Mouse (Mus musculus) erythroblast, embryonic 14.5 days (primary cell): ENCODE measurements around the gene Aqp9.

Experiments used
- GATA1 ChIP-seq: IDR thresholded peaks from 2 replicates; pipeline ENCODE4 v1.6.1; 2012; ENCODE audit warnings: low read length, inconsistent platforms, mixed read lengths
- TAL1 ChIP-seq: IDR thresholded peaks from 3 replicates; pipeline ENCODE4 v1.6.1; 2012; ENCODE audit warnings: low read length, inconsistent platforms, mixed read lengths

DNA sequence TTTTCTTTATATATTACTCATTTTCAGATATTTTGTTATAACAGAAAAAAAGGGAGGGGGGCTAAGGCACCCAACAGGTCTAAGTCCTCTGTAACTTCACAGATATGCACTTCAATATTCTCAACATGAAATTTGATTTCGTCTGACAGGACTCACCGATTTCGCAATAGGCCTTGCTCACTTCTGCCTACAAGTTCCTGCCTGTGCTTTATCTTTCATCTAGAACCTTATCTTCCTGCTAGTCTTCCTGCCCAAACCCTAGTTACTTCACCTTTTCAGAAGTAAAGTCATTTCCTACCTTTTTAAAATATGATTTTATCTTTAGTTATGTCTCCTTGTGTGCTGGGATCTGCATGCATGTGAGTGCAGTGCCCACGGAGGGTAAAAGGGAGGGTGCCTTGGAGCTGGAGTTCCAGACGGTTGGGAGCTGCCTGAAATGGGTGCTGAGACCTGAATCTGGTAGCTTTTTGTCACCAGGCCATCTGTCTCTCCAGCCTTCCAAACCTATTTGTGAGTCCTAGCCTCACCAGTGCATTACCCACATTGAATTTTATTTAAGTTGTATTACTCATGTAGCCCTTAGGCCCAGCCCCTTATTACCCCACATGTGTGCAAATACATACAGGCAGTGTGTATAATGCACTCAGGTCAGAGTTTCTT lies 6.0 kb upstream of the Aqp9 start:
- TF ChIP-seq TAL1: no peak
- TF ChIP-seq GATA1: no peak
